Mouse (Mus musculus) cerebellum, adult 8-10 months (tissue): Measurements from ENCODE around the gene Gm45062.
A peak's percentile ranks its signal among the peaks of the same experiment; 100 is the strongest.

Source experiments
- DNase-seq: peaks from one replicate; pipeline ENCODE4 v3.0.0; 2022

The Gm45062 gene

GRCm38 (mm10) chr6:8259004-8259666 lies at the start of gene Gm45062, which contains the start of the genes Rpa3 and Umad1:
Gene Gm45062 (plus strand): TSS chr6:8259450.
Gene Rpa3 (minus strand): TSS chr6:8259173.
Gene Umad1 (plus strand): TSS chr6:8259288.
- peak; percentile 98 for DNase-seq

- peak; percentile 36 for DNase-seq
These were observed 49.4 kb upstream of the Gm45062 start for GRCm38 (mm10) chr6:8209866-8210186.

- DNase-seq = peak; percentile 4
These were observed 48.6 kb upstream of the Gm45062 start for GRCm38 (mm10) chr6:8210661-8211060.

GRCm38 (mm10) chr6:8227035-8227434 lies 32.2 kb upstream of the Gm45062 start:
- no peak for DNase-seq

GRCm38 (mm10) chr6:8228596-8228995 lies 30.7 kb upstream of the Gm45062 start:
- no peak for DNase-seq

GRCm38 (mm10) chr6:8258316-8258715 lies 934 bp upstream of the Gm45062 start:
- DNase-seq = no peak

GRCm38 (mm10) chr6:8259667-8260044 lies 406 bp downstream of the Gm45062 start:
- DNase-seq = no peak

GRCm38 (mm10) chr6:8271047-8271446 lies 11.8 kb downstream of the Gm45062 start:
- no peak for DNase-seq

GRCm38 (mm10) chr6:8274387-8275054 lies 15.3 kb downstream of the Gm45062 start:
- DNase-seq = peak; percentile 48

GRCm38 (mm10) chr6:8275098-8275497 lies 15.8 kb downstream of the Gm45062 start:
- DNase-seq = peak; percentile 77

GRCm38 (mm10) chr6:8276431-8276830 lies 17.2 kb downstream of the Gm45062 start:
- DNase-seq = no peak

GRCm38 (mm10) chr6:8278426-8279002 lies 19.3 kb downstream of the Gm45062 start:
- no peak for DNase-seq

GRCm38 (mm10) chr6:8283255-8283654 lies 24.0 kb downstream of the Gm45062 start:
- no peak for DNase-seq

- DNase-seq = no peak
These were observed 26.2 kb downstream of the Gm45062 start for GRCm38 (mm10) chr6:8285401-8285960.

- no peak for DNase-seq
These were observed 26.9 kb downstream of the Gm45062 start for GRCm38 (mm10) chr6:8286146-8286545.

- DNase-seq = no peak
These were observed 29.7 kb downstream of the Gm45062 start for GRCm38 (mm10) chr6:8288755-8289580.

- DNase-seq = no peak
These were observed 35.0 kb downstream of the Gm45062 start for GRCm38 (mm10) chr6:8294048-8294784.

GRCm38 (mm10) chr6:8299066-8299863 lies 40.0 kb downstream of the Gm45062 start:
- DNase-seq = no peak

GRCm38 (mm10) chr6:8307878-8308775 lies 48.9 kb downstream of the Gm45062 start:
- DNase-seq = no peak

GRCm38 (mm10) chr6:8312554-8312953 lies 53.3 kb downstream of the Gm45062 start:
- DNase-seq = no peak
